ENCODE assay signal across 8 mouse cellular contexts in the genomic region with DNA sequence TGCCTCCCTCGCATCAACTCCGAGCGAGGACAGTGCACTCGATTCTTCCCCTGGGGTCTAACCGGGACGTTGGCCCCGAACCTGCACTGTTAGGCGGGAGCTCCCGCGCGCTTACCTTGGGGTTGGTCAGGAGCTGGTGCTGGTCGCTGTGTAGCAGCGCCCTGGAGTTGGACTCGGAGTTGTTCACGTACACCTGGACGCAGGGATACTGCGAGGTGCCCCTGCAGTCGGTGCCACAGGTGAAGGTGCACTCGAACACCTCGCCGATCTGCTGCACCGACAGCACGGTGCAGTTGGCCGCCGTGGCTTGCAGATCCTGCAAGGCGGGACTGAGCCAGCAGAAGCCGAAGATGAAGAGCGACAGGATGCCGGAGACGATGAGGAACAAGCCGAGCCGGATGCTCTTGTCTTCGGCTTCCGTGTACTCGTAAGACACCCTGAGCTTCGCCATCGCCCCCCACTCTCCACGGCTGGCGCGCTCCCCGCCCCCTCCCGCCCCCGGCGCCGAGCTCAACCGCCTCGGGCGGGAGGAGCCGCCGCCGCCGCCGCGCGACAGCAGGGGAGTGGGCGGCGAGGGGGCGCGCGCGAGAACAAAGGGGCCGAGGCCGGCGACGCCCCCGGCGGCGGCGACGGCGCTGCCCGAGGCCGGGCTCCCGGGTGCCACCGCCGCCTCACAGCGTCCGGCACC. TPM values are rescaled to one million over a fixed set of nuclear protein-coding genes. Genes with fewer than 3 reads are reported as not detected.
DNase-seq lines count a peak whose midpoint lies in the region; ATAC-seq and TF ChIP-seq lines count a peak whose summit lies in the region.

No protein-coding gene starts in this region.

- TF ChIP-seq POLR2A in bone marrow, adult 2 months (IDR thresholded peaks at IDR 0.05; ENCODE audit: borderline replicate concordance, control insufficient read depth, low read depth, low read length), result 0 out of 2 replicates have a peak, but pooled peaks have one; percentile 10

- no peaks in the 10 kb centered on the region for H3K4me1 ChIP-seq in bone marrow, adult 2 months (ENCODE audit: control insufficient read depth, insufficient read depth, low read length)
- H3K4me1 ChIP-seq in forebrain, embryonic 11.5 days (replicated peaks; ENCODE audit: control insufficient read depth, insufficient read depth, low read length), result peaks cover 4% of the 10 kb centered on the region; the same call in 1 of the 2 replicates
- H3K4me1 ChIP-seq in intestine, embryonic 14.5 days (replicated peaks; ENCODE audit: control insufficient read depth, insufficient read depth, low read length), result peaks cover 4% of the 10 kb centered on the region; the same call in 1 of the 2 replicates
- peaks cover 15% of the 10 kb centered on the region for H3K4me1 ChIP-seq in liver, embryonic 13.5 days (replicated peaks)
- 0 out of 2 replicates have a peak, but pooled peaks cover 6% of the 10 kb centered on the region for H3K4me1 ChIP-seq in neural tube, embryonic 11.5 days (ENCODE audit: control insufficient read depth, insufficient read depth, low read length)

- ATAC-seq in forebrain, embryonic 11.5 days (replicated peaks; ENCODE audit: low FRiP score), result peak; percentile 75
- ATAC-seq in intestine, embryonic 14.5 days (replicated peaks; ENCODE audit: low FRiP score, low TSS enrichment, low read depth), result peak; percentile 74
- peak; percentile 39; the same call in 1 of the 2 replicates for ATAC-seq in liver, embryonic 13.5 days (ENCODE audit: low read depth)
- peak; percentile 72 for ATAC-seq in neural tube, embryonic 11.5 days (ENCODE audit: insufficient read depth, low FRiP score, low TSS enrichment)

- no peaks in the 10 kb centered on the region; the same call in 1 of the 2 replicates for H3K9me3 ChIP-seq in forebrain, embryonic 11.5 days (ENCODE audit: control insufficient read depth, low read length)
- H3K9me3 ChIP-seq in intestine, embryonic 14.5 days (ENCODE audit: control insufficient read depth, low read length), result no peaks in the 10 kb centered on the region
- peaks cover 5% of the 10 kb centered on the region for H3K9me3 ChIP-seq in liver, embryonic 13.5 days (replicated peaks)
- no peaks in the 10 kb centered on the region for H3K9me3 ChIP-seq in neural tube, embryonic 11.5 days (ENCODE audit: control insufficient read depth, low read length)

- H3K36me3 ChIP-seq in forebrain, embryonic 11.5 days (ENCODE audit: control insufficient read depth, insufficient read depth, low read length), result no peaks in the 10 kb centered on the region
- no peaks in the 10 kb centered on the region for H3K36me3 ChIP-seq in intestine, embryonic 14.5 days (ENCODE audit: control insufficient read depth, insufficient read depth, low read length)
- no peaks in the 10 kb centered on the region for H3K36me3 ChIP-seq in liver, embryonic 13.5 days
- H3K36me3 ChIP-seq in neural tube, embryonic 11.5 days (ENCODE audit: control insufficient read depth, insufficient read depth, low read length), result no peaks in the 10 kb centered on the region

- peak overlapping the region; percentile 51 for H3K4me3 ChIP-seq in bone marrow, adult 2 months (replicated peaks; ENCODE audit: control insufficient read depth, low read depth, low read length)
- H3K4me3 ChIP-seq in forebrain, embryonic 11.5 days (ENCODE audit: low read depth, low read length), result peak overlapping the region; percentile 62
- peak overlapping the region; percentile 63 for H3K4me3 ChIP-seq in intestine, embryonic 14.5 days (ENCODE audit: low read depth, low read length)
- H3K4me3 ChIP-seq in liver, embryonic 13.5 days (replicated peaks), result peak overlapping the region; percentile 62
- peak overlapping the region; percentile 69 for H3K4me3 ChIP-seq in neural tube, embryonic 11.5 days (ENCODE audit: low read depth, low read length)

- H3K27ac ChIP-seq in bone marrow, adult 2 months (ENCODE audit: control insufficient read depth, insufficient read depth, low read depth, low read length, poor library complexity), result no peak overlapping the region
- H3K27ac ChIP-seq in forebrain, embryonic 11.5 days (ENCODE audit: low read depth, low read length), result peak overlapping the region; percentile 57
- H3K27ac ChIP-seq in intestine, embryonic 14.5 days (ENCODE audit: low read depth), result peak overlapping the region; percentile 22; the same call in 1 of the 2 replicates
- no peak overlapping the region for H3K27ac ChIP-seq in liver, embryonic 13.5 days
- peak overlapping the region; percentile 80 for H3K27ac ChIP-seq in neural tube, embryonic 11.5 days (ENCODE audit: low read depth, low read length)

- peak; percentile 11 for DNase-seq in kidney, adult 18-20 months
- DNase-seq in kidney, adult 8-10 months, result no peak
- DNase-seq in forebrain, embryonic 11.5 days (ENCODE audit: low spot score), result peak; percentile 83
- peak; percentile 86 for DNase-seq in intestine, embryonic 14.5 days (ENCODE audit: low spot score)
- DNase-seq in liver, embryonic 13.5 days, result no peak
- peak; percentile 77 for DNase-seq in neural tube, embryonic 11.5 days (ENCODE audit: low spot score)
- DNase-seq in thymus, postnatal 14 days, result peak; percentile 80

- peak overlapping the region; percentile 88 for H3K4me2 ChIP-seq in forebrain, embryonic 11.5 days (ENCODE audit: low read depth, low read length, severe bottlenecking)
- H3K4me2 ChIP-seq in intestine, embryonic 14.5 days (ENCODE audit: low read length), result peak overlapping the region; percentile 97
- peak overlapping the region; percentile 80 for H3K4me2 ChIP-seq in liver, embryonic 13.5 days
- H3K4me2 ChIP-seq in neural tube, embryonic 11.5 days (ENCODE audit: low read depth), result peak overlapping the region; percentile 93

- no peak for TF ChIP-seq CTCF in bone marrow, adult 2 months (IDR thresholded peaks at IDR 0.05; ENCODE audit: control insufficient read depth, insufficient read depth, low read length)

- H3K27me3 ChIP-seq in forebrain, embryonic 11.5 days (ENCODE audit: control insufficient read depth, insufficient read depth, low read length), result no peaks in the 10 kb centered on the region
- H3K27me3 ChIP-seq in intestine, embryonic 14.5 days (replicated peaks; ENCODE audit: control insufficient read depth, insufficient read depth, low read length), result 0 out of 2 replicates have a peak, but pooled peaks cover 6% of the 10 kb centered on the region
- H3K27me3 ChIP-seq in liver, embryonic 13.5 days, result peaks cover 65% of the 10 kb centered on the region
- no peaks in the 10 kb centered on the region for H3K27me3 ChIP-seq in neural tube, embryonic 11.5 days (ENCODE audit: control insufficient read depth, insufficient read depth, low read length)

- peak overlapping the region; percentile 83 for H3K9ac ChIP-seq in forebrain, embryonic 11.5 days (ENCODE audit: low read length)
- H3K9ac ChIP-seq in intestine, embryonic 14.5 days (ENCODE audit: low read length), result peak overlapping the region; percentile 72
- peak overlapping the region; percentile 39; the same call in 1 of the 2 replicates for H3K9ac ChIP-seq in liver, embryonic 13.5 days
- peak overlapping the region; percentile 89 for H3K9ac ChIP-seq in neural tube, embryonic 11.5 days (ENCODE audit: low read length)

- WGBS in bone marrow, adult 2 months, result 2% methylated on average over 67 of the region's 78 CpGs
- 0% methylated on average over 50 of the region's 78 CpGs for WGBS in forebrain, embryonic 11.5 days
- WGBS in intestine, embryonic 14.5 days, result under 1% methylated on average over 50 of the region's 78 CpGs
- WGBS in liver, embryonic 13.5 days (ENCODE audit: insufficient replicate concordance), result under 1% methylated on average over 77 of the region's 78 CpGs
- under 1% methylated on average over 46 of the region's 78 CpGs for WGBS in neural tube, embryonic 11.5 days

RNA-seq across cellular contexts. Expression of a gene that starts 0.5 kb away (rescaled TPM):
- polyA plus RNA-seq in bone marrow, adult 2 months (2011; ENCODE audit: insufficient read depth, insufficient read length, low replicate concordance, missing spikeins), result 1.5 TPM in 1 of 2 replicates, not detected in the other
- polyA plus RNA-seq in forebrain, embryonic 11.5 days (2014; fragmentation: Nextera tagmentation; extraction: Ambion mirVana), result 9.5 and 12.9 TPM in 2 replicates
- 5.0 and 6.5 TPM in 2 replicates for polyA plus RNA-seq in intestine, embryonic 14.5 days (2014; fragmentation: Nextera tagmentation; extraction: Ambion mirVana)
- polyA plus RNA-seq in liver, embryonic 13.5 days (2015; fragmentation: Nextera tagmentation; extraction: Ambion mirVana), result 0.24 and 0.48 TPM in 2 replicates
- 14.1 and 18.3 TPM in 2 replicates for polyA plus RNA-seq in neural tube, embryonic 11.5 days (2014; fragmentation: Nextera tagmentation; extraction: Ambion mirVana)

Comparison
In these comparisons a context has a peak if more than half of its experiments do, and no peak if none do; other contexts are left out.
1. DNase-seq: peak in kidney, adult 18-20 months (single experiment), forebrain, embryonic 11.5 days (single experiment), intestine, embryonic 14.5 days (single experiment), neural tube, embryonic 11.5 days (single experiment) and thymus, postnatal 14 days (single experiment); none in kidney, adult 8-10 months (0 of 2) and liver, embryonic 13.5 days (single experiment).
2. H3K27ac ChIP-seq: peak in forebrain, embryonic 11.5 days (single experiment), intestine, embryonic 14.5 days (single experiment) and neural tube, embryonic 11.5 days (single experiment); none in bone marrow, adult 2 months (single experiment) and liver, embryonic 13.5 days (single experiment).
3. H3K9ac ChIP-seq: peak in every context shown above with its lines; median percentile 89 in neural tube, embryonic 11.5 days; 83 in forebrain, embryonic 11.5 days; 72 in intestine, embryonic 14.5 days; 39 in liver, embryonic 13.5 days.
4. Peak in every context shown above with its lines, with median percentiles within 50 percentile points of each other: H3K4me3 ChIP-seq, ATAC-seq and H3K4me2 ChIP-seq.